Mouse (Mus musculus) liver, adult 2 months (tissue): ENCODE results near the gene Thbs3. TPM values are rescaled to one million over a fixed set of nuclear protein-coding genes. Genes with fewer than 3 reads are reported as not detected.
A peak's percentile ranks its signal among the peaks of the same experiment; 100 is the strongest.

Experiments used
- DNase-seq: peaks from one replicate; pipeline ENCODE4 v3.0.0-alpha.2; 2011; ENCODE audit warnings: low read depth, low spot score; ENCODE audit errors: extremely low read depth
- H3K27ac ChIP-seq: fragments of 200-500 bp; replicated peaks from 2 replicates; pipeline ENCODE4 v1.5.1; 2012; ENCODE audit warnings: low read depth, mild to moderate bottlenecking, control low read depth, inconsistent platforms, low read length; ENCODE audit not compliant: insufficient read depth
- H3K27me3 ChIP-seq: fragments of 200-500 bp; 2 replicates; pipeline ENCODE4 v1.6.1; 2012; ENCODE audit warnings: mild to moderate bottlenecking, moderate library complexity, low read length, inconsistent platforms; ENCODE audit not compliant: control insufficient read depth, insufficient read depth
- H3K36me3 ChIP-seq: fragments of 200-500 bp; 2 replicates; pipeline ENCODE4 v1.6.1; 2012; ENCODE audit warnings: low read length, inconsistent platforms; ENCODE audit not compliant: control insufficient read depth, insufficient read depth
- H3K4me1 ChIP-seq: fragments of 200-500 bp; 2 replicates; pipeline ENCODE4 v1.6.1; 2011; ENCODE audit warnings: low read length; ENCODE audit not compliant: control insufficient read depth, insufficient read depth
- H3K4me3 ChIP-seq: fragments of 200-500 bp; 2 replicates; pipeline ENCODE4 v1.5.1; 2011; ENCODE audit warnings: low read depth, mild to moderate bottlenecking, control low read depth, low read length, moderate library complexity; ENCODE audit not compliant: insufficient read depth
- H3K79me2 ChIP-seq: fragments of 200-500 bp; 2 replicates; pipeline ENCODE4 v1.6.1; 2012; ENCODE audit warnings: inconsistent platforms, mild to moderate bottlenecking, low read length, moderate library complexity; ENCODE audit not compliant: control insufficient read depth, insufficient read depth
- H3K9ac ChIP-seq: fragments of 200-500 bp; 2 replicates; pipeline ENCODE4 v1.6.1; 2012; ENCODE audit warnings: low read depth, mild to moderate bottlenecking, control low read depth, inconsistent platforms, low read length
- CTCF ChIP-seq: fragments of 200-500 bp; IDR thresholded peaks from 2 replicates; pipeline ENCODE4 v1.5.1; 2011; ENCODE audit warnings: low read depth, low read length, control low read depth
- POLR2A ChIP-seq: fragments of 200-500 bp; IDR thresholded peaks from 2 replicates; pipeline ENCODE4 v1.6.1; 2011; ENCODE audit warnings: low read length, control low read depth; ENCODE audit not compliant: insufficient read depth; ENCODE audit errors: extremely low read depth
- WGBS: fragments of 180-500 bp; shearing (Covaris S2); methylation state at CpG from one replicate; pipeline ENCODE4 v1.1.7; 2018; 5-methylcytosine and 5-hydroxymethylcytosine counted together
- polyA plus RNA-seq: library from polyadenylated mRNA; depleted of rRNA; stranded (reverse); fragments of >200 nt; gene quantifications from 2 replicates; pipeline ENCODE4 v1.2.3, GENCODE M21; 2012
- total RNA-seq: library from RNA; depleted of rRNA; stranded (reverse); fragments of >200 nt; gene quantifications from 2 replicates; pipeline ENCODE4 v1.2.3, GENCODE M21; 2014

The Thbs3 gene
- total and polyA plus RNA-seq, 2 experiments: 0.92 to 1.2 TPM

GRCm38 (mm10) chr3:89226900-89227299 lies 11.9 kb downstream of the Thbs3 start, which contains the start of gene Mtx1:
Gene Mtx1, minus strand, starts transcription at chr3:89227088.
- no peak within 1 kb of the TSS; the same call in 1 of the 2 replicates for H3K9ac ChIP-seq
- peak within 1 kb of the TSS; percentile 34; the same call in 1 of the 2 replicates for H3K4me3 ChIP-seq
- 24% methylated on average over 21 of the region's 21 CpGs for WGBS
- 0 out of 2 replicates have a peak, but pooled peaks cover 2% of the 10 kb centered on the region for H3K27me3 ChIP-seq
- no peaks in the 10 kb centered on the region for H3K36me3 ChIP-seq
- no peak within 1 kb of the TSS for H3K27ac ChIP-seq
- TF ChIP-seq CTCF (no peak), POLR2A (no peak)
- H3K4me1 ChIP-seq: peaks cover 3% of the 10 kb centered on the region; the same call in 1 of the 2 replicates
- H3K79me2 ChIP-seq: no peaks in the 10 kb centered on the region
- no peak for DNase-seq

GRCm38 (mm10) chr3:89227307-89228179 lies 12.6 kb downstream of the Thbs3 start:
- WGBS: 17% methylated on average over 41 of the region's 41 CpGs
- Histone ChIP-seq H3K27ac (no peak overlapping the region), H3K27me3 (0 out of 2 replicates have a peak, but pooled peaks cover 2% of the 10 kb centered on the region), H3K4me1 (peaks cover 3% of the 10 kb centered on the region; the same call in 1 of the 2 replicates), H3K9ac (no peak overlapping the region; the same call in 1 of the 2 replicates), H3K79me2 (no peaks in the 10 kb centered on the region), H3K36me3 (no peaks in the 10 kb centered on the region), H3K4me3 (peak overlapping the region; percentile 34; the same call in 1 of the 2 replicates)
- DNase-seq: no peak
- no peak for TF ChIP-seq CTCF
- TF ChIP-seq POLR2A: no peak

GRCm38 (mm10) chr3:89228180-89228549 lies 13.2 kb downstream of the Thbs3 start:
- peak overlapping the region; percentile 41; the same call in 1 of the 2 replicates for H3K27ac ChIP-seq
- peak; percentile 55 for DNase-seq
- H3K4me3 ChIP-seq: peak overlapping the region; percentile 53
- peaks cover 3% of the 10 kb centered on the region; the same call in 1 of the 2 replicates for H3K4me1 ChIP-seq
- H3K9ac ChIP-seq: peak overlapping the region; percentile 64
- no peaks in the 10 kb centered on the region for H3K36me3 ChIP-seq
- no peaks in the 10 kb centered on the region for H3K79me2 ChIP-seq
- WGBS: under 1% methylated on average over 20 of the region's 20 CpGs
- TF ChIP-seq POLR2A (no peak), CTCF (peak; percentile 93)
- 0 out of 2 replicates have a peak, but pooled peaks cover 2% of the 10 kb centered on the region for H3K27me3 ChIP-seq

- H3K4me3 ChIP-seq: peak within 1 kb of the TSS; percentile 53
- H3K4me1 ChIP-seq: peaks cover 3% of the 10 kb centered on the region; the same call in 1 of the 2 replicates
- 0 out of 2 replicates have a peak, but pooled peaks cover 2% of the 10 kb centered on the region for H3K27me3 ChIP-seq
- no peak for DNase-seq
- 53% methylated on average over 10 of the region's 10 CpGs for WGBS
- no peaks in the 10 kb centered on the region for H3K79me2 ChIP-seq
- no peaks in the 10 kb centered on the region for H3K36me3 ChIP-seq
- H3K27ac ChIP-seq: peak within 1 kb of the TSS; percentile 41; the same call in 1 of the 2 replicates
- TF ChIP-seq POLR2A (no peak), CTCF (no peak)
- peak within 1 kb of the TSS; percentile 64 for H3K9ac ChIP-seq
These were observed 13.9 kb downstream of the Thbs3 start, which contains the start of gene Muc1 for GRCm38 (mm10) chr3:89228836-89229235. Gene Muc1, plus strand, starts transcription at chr3:89229057.

- Histone ChIP-seq H3K36me3 (no peaks in the 10 kb centered on the region), H3K27ac (no peak overlapping the region), H3K79me2 (no peaks in the 10 kb centered on the region), H3K4me3 (no peak overlapping the region), H3K4me1 (peaks cover 3% of the 10 kb centered on the region; the same call in 1 of the 2 replicates), H3K27me3 (0 out of 2 replicates have a peak, but pooled peaks cover 2% of the 10 kb centered on the region), H3K9ac (no peak overlapping the region)
- 83% methylated on average over 4 of the region's 4 CpGs for WGBS
- DNase-seq: no peak
- TF ChIP-seq POLR2A: no peak
- TF ChIP-seq CTCF: no peak
These were observed 14.3 kb downstream of the Thbs3 start for GRCm38 (mm10) chr3:89229276-89229675.
